Mouse (Mus musculus) myocyte (in vitro differentiated cells): ENCODE measurements around the gene Cntfr.

ENCODE experiments used
- E2F4 ChIP-seq: IDR thresholded peaks from one replicate; pipeline ENCODE4 v1.6.1; 2011; ENCODE audit warnings: mild to moderate bottlenecking, control low read depth, moderate library complexity; ENCODE audit not compliant: insufficient read depth
- MAX ChIP-seq: IDR thresholded peaks from one replicate; pipeline ENCODE4 v1.6.1; 2011; ENCODE audit warnings: low read depth, mild to moderate bottlenecking, control low read depth
- MYOD1 ChIP-seq, 3 experiments: IDR thresholded peaks; one replicate each; pipeline ENCODE4 v1.6.1; 2011; ENCODE audit warnings: control low read depth in 2 of 3, low read depth in 2 of 3, mild to moderate bottlenecking in 2 of 3, moderate library complexity in 1 of 3; ENCODE audit not compliant: insufficient read length in 2 of 3, control insufficient read depth in 1 of 3
- MYOG ChIP-seq, 3 experiments: IDR thresholded peaks; one replicate each; pipeline ENCODE4 v1.6.1; 2011; ENCODE audit warnings: control low read depth in 2 of 3, low read depth in 2 of 3, mild to moderate bottlenecking in 2 of 3; ENCODE audit not compliant: insufficient read length in 2 of 3, control insufficient read depth in 1 of 3, insufficient read depth in 1 of 3
- POLR2A ChIP-seq: IDR thresholded peaks from one replicate; pipeline ENCODE4 v1.6.1; 2011; ENCODE audit warnings: low read depth, mild to moderate bottlenecking, control low read depth, moderate library complexity; ENCODE audit not compliant: insufficient read length
- POLR2AphosphoS2 ChIP-seq: IDR thresholded peaks from one replicate; pipeline ENCODE4 v1.6.1; 2011; ENCODE audit warnings: low read depth, control low read depth; ENCODE audit not compliant: insufficient read length
- REST ChIP-seq: IDR thresholded peaks from one replicate; pipeline ENCODE4 v1.6.1; 2011; ENCODE audit warnings: mild to moderate bottlenecking, control low read depth, moderate library complexity; ENCODE audit not compliant: insufficient read depth, insufficient read length
- SRF ChIP-seq: IDR thresholded peaks from one replicate; pipeline ENCODE4 v1.6.1; 2011; ENCODE audit warnings: low read depth; ENCODE audit not compliant: control insufficient read depth, insufficient read length
- TCF12 ChIP-seq: IDR thresholded peaks from one replicate; pipeline ENCODE4 v1.6.1; 2011; ENCODE audit warnings: mild to moderate bottlenecking, control low read depth; ENCODE audit not compliant: poor library complexity, insufficient read depth, severe bottlenecking
- TCF3 ChIP-seq: IDR thresholded peaks from one replicate; pipeline ENCODE4 v1.6.1; 2011; ENCODE audit warnings: low read depth, control low read depth; ENCODE audit not compliant: insufficient read length
- USF1 ChIP-seq: IDR thresholded peaks from one replicate; pipeline ENCODE4 v1.6.1; 2011; ENCODE audit warnings: low read depth, mild to moderate bottlenecking, control low read depth, moderate library complexity

- no peak for TF ChIP-seq TCF12
- no peak for TF ChIP-seq POLR2A
- TF ChIP-seq POLR2AphosphoS2: no peak
- no peak for TF ChIP-seq E2F4
- TF ChIP-seq USF1: no peak
- TF ChIP-seq TCF3: no peak
- no peak for TF ChIP-seq MYOD1 (IDR thresholded peaks at IDR 0.05; ENCODE audit: control insufficient read depth in 1 of 3, insufficient read length in 2 of 3, low read depth in 2 of 3)
- TF ChIP-seq SRF: no peak
- no peak for TF ChIP-seq MAX
- TF ChIP-seq MYOG (IDR thresholded peaks at IDR 0.05; ENCODE audit: control insufficient read depth in 1 of 3, insufficient read depth in 1 of 3, insufficient read length in 2 of 3, low read depth in 2 of 3): no peak
- TF ChIP-seq REST: no peak
Measured at GRCm38 (mm10) chr4:41744131-41744530, 47.2 kb upstream of the Cntfr start.
